Mouse (Mus musculus): ENCODE data around the gene Insl6.

Gene Insl6

DNA sequence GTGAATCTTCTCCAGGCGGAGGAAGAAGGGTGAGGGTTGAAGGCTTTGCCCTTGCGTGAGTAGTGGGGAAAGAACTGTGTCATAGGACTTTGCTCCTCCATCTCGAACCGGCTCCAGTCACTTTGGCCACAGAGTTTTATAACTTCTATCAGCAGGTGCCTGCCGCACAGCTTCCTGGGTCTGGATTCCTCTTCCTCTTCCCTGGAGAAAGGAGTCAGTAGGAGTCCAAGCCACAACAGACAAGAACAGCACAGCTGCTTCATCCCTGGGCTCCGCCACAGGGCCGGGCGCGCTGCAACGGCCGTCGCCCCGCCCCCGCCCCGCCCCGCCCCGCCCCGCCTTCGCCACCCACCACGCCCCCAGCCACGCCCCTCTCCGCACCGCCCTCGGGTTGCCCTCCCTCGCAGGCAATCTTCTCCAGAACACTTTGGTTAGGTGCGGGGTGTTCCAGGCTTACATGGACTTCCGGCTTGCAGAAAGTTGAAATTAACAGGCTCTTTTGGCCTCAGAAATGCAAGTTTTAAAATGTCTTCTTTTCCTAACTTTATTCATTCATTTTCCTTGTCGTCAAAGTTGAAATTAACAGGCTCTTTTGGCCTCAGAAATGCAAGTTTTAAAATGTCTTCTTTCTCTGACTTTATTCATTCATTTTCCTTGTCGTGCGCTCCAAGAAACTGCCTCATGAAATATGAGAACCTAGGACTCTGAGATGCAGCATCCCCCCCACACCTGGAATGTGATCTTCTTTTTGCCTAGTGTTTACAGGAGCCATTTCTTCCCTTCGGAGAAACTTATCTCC is at the start of gene Insl6:
TSS of gene Insl6 (minus strand) at position 304 of the 799 bp plus-strand sequence.
- WGBS: 5% methylated on average over 31 of the region's 31 CpGs

DNA sequence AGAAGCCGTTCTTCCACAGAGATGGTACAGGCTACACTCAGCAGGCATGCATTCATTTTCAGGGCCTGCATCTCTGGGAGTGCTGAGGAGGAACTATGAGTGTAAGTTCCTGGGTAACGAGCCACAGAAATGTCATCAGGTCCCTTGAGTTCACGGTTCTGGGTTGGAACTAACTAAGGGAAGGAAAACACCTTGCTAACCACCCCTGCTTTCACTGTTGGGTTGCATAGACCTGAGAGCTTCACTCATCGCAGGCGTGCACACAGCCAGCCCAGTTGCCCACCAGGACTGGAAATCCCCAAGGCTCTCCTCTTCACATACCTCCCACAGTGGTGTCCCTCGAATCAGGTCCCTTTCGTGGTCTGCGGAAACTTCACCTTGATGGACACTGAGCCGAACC is 49.8 kb upstream of the Insl6 start:
- WGBS: 96% methylated on average over 9 of the region's 9 CpGs

DNA sequence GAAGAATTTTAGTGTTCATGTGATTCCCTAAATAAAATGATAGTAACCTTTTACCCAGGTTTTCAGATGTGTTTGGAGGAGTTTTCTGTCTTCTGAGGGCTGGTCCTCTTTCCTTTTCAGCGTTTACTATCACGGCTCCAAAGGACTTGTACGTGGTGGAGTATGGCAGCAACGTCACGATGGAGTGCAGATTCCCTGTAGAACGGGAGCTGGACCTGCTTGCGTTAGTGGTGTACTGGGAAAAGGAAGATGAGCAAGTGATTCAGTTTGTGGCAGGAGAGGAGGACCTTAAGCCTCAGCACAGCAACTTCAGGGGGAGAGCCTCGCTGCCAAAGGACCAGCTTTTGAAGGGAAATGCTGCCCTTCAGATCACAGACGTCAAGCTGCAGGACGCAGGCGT is 48.3 kb upstream of the Insl6 start:
- 23% methylated on average over 11 of the region's 11 CpGs for WGBS

DNA sequence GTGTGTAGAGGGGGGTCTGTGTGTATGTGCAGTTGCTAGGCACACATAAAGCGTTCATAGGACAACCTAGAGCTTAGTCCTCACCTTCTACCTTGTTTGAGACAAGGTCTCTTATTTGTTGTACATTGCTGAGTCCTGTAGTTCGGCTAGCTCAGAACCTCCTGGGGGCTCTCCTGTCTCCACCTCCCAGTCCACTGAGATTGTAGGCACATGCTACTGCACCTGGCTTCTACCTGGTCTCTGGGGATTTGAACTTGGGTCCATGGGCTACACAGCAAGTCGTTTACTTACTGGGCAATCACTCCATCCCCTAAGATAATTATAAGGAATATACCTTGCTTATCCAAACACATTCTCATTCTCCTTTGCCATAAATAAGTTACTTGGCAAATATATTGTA is 47.5 kb upstream of the Insl6 start:
- 83% methylated on average over 3 of the region's 3 CpGs for WGBS

DNA sequence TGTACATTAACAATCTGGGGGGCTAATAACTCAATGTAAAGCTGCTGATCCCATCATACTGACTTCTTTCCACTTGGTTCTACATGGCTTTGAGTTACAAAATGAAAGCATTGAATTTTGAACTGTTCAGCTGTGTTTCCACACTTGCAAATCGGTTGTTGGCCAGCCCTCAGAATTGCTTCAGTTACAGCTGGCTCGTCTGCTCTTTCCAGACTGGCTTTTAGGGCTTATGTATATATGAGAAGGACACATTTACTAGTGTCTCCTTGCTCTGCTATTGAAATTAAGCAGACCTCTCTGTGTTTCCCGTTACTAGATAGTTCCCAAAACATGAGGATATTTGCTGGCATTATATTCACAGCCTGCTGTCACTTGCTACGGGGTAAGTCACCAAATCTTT is 47.0 kb upstream of the Insl6 start:
- WGBS: 22% methylated on average over 4 of the region's 4 CpGs

DNA sequence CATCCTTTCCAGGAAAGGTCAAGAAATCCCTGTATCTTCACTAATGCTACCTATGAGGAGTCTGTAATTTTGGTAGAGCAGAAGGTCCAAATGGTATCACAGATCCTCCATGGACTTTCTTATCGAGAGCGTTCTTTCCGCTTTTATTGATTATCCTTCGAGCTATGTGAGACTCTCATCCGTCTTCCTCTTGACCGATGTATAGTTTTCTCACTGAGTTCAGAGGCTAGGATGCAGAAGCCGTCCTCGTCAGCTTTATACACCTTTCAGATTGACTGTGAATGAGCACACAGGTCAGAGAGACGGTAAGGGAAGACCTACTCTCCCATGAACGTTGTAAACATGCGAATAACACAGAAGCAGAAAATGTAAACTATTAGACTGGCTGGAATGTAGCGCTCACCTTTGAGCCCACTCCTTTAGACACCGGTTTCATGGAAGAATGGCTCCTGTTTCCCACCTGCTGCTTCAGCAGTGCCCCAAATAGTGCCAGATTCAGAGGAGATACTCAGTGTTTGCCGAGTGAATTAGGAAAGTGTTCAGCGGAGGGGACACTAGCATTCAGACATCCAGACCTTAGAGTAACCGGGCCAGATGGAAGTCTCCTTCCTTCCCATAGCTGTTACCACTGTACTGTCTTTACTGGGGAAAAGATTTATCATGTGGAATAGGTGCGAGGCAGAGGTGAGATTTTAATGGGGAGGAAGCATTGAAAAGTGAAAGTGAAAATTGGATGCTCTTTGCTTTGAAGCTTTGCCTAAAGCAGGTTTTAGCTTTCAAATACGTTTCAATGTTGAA is 46.3 kb upstream of the Insl6 start:
- WGBS: 76% methylated on average over 18 of the region's 18 CpGs

DNA sequence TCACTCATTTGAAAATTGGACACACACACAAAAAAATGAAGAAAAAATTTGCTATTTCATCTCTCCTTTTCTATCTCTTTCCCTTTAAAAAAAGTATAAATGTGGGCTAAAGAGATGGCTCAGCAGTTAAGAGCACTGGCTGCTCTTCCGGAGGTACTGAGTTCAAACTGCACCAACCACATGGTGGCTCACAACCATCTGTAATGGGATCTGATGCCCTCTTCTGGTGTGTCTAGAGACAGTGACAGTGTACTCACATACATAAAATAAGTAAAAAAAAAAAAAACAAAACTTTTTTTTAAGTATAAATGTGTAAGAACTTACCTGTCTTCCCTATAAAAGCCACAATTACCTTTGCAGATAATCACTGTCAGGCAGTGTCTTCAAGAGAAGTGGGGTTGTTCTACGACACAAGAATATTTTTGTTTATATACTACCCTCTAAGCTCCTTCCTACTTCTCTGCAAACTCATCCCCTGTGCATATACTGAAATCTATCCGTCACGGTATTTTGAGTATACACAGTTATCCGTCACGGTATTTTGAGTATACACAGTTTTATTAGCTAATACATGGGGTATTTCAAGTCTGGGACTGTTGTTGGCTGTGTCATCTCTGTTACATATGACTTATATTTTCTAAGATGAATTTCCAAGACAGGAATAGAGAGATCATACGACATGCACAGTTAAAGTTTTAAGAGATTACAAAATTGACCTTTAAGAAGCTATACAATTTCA is 45.6 kb upstream of the Insl6 start:
- WGBS: 94% methylated on average over 7 of the region's 7 CpGs

DNA sequence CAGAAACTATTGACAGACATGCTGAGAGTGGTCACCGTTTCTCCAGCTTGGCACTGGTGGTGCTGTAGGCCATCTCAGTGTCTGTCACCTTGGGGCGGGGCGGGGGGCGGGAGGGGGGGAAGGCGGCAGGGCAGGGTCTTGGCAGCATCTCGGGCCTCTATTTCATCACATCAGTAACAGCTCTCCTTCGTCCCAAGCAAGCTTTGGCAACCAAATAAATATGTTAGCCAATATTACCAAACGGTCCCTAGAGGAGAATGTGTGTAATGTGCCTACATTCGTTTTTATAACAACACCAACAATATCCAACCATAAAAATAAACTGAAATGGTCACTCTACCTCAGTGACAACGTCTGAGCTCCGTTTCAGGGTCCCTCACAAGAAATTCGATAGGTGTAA is 45.0 kb upstream of the Insl6 start:
- WGBS: 79% methylated on average over 12 of the region's 12 CpGs

DNA sequence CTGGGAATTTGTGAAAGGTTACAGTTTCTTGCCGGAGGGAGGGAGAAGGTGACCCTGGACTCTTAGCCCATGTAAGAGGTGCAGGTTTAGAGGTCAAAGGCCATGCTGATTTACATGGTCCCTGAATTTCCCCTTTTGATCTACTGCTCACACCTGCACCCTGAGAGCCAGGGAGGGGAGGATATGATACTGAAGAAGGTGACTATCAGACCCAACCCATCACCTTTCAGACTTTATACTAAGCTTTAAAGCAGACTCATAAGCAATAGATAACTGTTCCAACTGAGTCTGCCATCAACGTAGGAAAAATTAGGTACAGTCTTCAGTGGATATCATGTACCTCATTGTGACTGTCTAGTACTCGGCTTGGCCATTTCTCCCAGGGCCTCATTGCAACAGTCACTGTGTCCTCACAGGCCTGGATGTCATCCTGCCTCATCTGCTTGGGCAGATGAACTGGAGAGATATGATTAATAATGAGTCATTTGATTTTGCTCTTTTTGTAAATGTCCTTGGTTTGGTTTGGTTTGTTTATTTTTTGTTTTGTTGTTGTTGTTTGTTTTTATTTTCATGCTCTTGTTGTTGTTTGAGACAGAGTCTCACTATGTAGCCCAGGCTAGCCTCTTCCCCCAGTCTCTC is 43.6 kb upstream of the Insl6 start:
- 93% methylated on average over 3 of the region's 3 CpGs for WGBS

DNA sequence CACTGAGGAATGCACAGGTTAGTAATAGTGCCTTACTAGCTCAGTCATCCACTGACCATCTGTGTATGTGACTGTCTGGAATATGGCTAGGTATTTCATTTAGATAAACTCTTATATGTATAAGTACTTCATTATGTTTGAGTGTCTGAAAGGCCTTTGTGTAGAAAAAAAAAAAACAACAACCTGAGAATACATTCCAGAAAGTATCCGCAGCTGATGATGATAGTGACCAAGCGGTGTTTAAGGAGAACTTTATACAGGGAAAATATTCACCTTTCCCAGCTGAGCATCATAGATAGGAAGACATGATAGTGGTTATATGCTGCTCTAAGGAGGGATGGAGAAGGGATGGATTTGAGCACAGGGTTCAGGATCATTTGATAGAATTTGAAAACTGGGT is 42.9 kb upstream of the Insl6 start:
- WGBS: 91% methylated on average over 2 of the region's 2 CpGs

DNA sequence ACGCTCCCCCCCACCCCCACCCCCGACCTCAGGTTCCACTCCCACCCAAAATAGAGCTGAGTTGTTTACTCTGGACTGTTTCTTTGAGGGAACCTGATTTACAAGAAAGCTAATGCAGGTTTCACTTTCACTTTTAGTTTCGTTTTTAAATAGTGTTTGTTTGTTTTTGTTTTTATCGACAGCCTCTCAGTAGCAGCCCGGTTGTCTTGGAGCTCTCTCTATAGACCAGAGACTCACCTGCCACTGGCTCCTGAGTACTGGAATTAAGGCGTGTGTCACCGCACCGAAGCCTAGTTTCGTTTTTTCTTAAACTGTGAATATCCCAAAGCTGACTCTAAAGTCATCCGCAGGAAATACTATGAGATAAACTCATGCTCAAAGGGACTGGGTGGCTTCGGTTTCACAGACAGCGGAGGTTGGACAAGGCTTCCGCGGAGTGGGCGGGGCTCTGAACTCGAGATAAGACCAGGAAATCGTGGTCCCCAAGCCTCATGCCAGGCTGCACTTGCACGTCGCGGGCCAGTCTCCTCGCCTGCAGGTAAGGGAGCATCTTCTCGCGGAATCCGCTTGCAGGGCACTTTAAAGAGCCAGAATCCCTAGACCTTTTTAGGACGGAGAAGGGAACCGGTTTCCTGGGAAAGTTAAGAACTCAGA is 41.9 kb upstream of the Insl6 start, which contains the start of the genes Plgrkt and Cd274:
TSS of gene Plgrkt (minus strand) at position 422 of the 654 bp plus-strand sequence.
TSS of gene Cd274 (plus strand) at position 487 of the 654 bp plus-strand sequence.
- under 1% methylated on average over 26 of the region's 26 CpGs for WGBS

DNA sequence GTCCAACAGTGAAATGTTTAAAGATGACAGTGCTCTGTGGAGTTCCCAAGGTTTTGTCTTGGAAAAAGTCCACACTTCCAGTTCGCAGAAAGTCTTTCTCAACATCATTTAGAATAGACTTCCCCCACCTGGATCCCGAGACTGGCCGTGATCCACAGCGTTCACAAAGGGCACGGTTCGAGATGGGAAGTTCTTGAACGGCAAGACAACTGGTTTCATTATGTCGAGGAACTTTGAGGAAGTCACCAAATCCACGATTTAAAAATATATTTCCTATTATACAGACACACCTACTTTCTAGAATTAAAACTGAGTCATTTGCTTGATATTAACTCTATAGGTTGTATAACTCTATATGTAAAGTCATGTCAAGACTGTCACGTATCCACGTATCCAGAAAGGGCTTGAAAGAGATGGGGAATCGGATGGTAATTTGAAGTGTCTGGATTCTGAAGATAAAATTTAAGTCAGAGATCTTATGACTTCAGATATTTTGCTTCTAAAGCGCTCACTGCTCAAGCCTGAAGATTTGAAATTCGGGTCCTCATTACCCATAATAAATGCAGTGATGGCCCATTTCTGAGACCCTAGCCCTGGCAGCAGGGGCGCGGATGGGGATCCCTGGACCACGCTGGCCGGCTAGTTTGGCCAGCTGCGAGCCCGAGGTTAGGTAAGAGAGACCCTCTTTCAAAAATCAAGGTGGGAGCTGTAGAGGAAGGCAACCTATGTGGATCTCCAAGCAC is 41.2 kb upstream of the Insl6 start:
- WGBS: 56% methylated on average over 20 of the region's 20 CpGs

DNA sequence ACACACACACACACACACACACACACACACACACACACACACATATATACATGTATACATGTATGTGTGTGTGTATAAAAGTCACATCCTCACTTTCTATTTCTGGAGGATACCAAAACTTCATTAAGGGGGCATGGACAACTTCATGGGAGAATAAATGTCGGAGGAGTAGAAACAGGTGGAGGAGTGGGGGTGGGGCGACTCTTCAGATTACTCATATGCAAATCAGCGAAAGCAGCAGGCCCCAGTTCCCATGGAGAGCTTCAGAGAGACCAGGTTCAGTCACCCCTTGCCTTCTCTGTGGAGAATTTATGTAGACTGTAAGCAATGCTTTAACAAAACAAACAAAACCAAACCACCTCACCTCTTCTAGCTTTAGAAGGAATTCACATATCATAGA is 39.9 kb upstream of the Insl6 start:
- WGBS: 39% methylated on average over 3 of the region's 3 CpGs

DNA sequence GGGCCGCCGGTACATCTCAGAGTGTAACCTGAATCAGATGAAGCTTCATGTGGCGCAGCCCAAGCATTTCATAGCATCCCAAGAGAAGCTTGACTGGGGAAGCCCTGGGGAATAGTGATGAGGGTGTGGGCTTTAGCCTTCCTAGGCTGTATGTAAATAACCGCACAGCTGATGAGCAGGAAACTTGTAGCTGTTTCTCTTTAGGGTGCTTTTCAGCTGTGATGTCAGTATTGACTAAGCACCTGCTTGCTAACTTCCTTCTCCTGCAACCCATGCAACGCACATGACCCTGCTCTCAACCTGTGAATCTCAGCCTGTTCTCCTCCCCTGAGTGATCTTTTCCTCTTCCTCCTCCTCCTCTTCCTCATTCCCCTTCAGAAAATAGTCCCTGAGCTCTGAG is 38.9 kb upstream of the Insl6 start:
- WGBS: 90% methylated on average over 5 of the region's 5 CpGs

DNA sequence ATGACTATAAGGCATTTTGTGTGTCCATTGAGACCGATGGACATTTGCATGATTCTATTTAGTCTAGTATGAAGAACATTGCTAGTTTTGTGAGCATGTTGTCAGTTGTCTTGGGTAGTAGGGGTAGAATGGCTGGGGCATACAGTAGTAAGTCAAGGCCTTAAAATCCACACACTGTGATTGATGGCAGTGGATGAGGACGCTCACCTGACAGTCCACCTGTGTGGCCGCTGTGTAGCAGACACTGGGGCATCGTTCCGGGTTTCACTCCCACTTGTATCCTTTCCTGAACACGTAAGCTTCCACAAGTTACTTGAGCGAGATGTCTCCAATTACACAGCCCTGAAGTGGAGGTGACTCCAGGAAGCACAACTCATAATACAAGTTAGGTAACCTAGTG is 38.4 kb upstream of the Insl6 start:
- WGBS: 94% methylated on average over 7 of the region's 7 CpGs

DNA sequence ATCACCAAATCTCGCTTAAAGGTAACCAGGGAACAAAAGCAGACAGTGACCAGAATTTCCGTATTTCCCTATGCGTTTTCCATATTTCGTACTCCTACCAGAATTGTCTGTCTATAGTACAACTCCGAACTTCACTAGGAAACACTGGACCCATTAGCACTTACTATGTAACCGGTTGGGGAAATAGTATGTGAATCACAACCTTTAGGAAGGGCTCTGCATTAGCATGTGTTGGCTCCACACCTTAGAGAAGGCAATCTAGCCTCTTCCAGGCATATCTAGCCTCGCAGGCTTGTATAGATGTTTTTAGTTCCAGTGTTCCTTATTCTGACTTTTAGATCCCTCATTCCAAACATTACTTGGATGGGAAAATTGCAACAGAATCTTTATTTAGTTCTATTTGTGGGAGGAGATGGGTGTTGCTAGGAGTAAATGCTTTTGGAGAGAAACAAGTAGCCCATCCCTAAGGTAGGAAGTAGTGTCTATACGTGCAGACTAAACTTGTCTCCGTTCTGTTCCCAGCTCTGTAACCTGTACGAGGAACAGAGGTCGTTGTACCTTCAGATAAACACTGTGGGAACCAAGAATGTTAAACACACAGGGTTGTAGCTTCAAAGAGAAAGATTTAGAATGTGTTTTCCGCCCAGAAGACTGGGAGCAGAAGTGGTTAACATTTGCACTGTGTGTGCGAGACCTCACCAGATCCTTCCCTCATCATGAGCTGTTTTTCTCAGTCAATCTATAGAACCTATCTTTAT is 37.2 kb upstream of the Insl6 start:
- WGBS: 38% methylated on average over 13 of the region's 13 CpGs

DNA sequence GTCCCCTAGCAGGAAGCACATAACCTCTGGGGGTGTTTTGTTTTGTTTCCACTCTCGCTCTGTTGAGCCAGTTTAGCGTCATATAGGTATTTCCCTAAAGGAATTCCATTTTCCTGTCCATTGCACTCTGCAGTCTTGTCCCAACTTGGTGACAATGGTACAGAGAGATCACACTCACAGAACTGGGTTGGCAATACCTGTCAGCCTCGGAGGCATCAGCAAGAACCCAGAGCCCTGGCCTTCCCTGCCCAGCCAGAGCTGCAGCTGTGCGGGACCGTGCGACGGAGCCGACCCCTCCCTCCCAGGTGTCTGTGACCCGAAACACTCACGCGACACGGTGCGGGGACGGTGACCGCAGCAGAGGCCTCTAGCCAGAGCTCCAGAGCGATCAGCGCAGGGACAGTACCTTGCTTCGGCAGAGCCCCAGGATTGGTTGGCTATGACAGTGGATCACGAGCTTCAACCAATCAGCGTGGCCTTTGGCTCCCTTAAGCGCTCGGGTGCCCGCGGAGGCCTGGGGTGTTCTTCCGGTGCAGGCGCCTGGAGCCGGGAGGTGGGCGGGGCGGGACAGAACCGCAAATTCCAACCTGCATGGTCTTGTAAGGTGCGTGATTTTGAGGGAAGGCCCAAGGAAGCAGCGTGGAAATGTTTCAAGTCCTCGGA is 36.4 kb upstream of the Insl6 start:
- under 1% methylated on average over 33 of the region's 33 CpGs for WGBS

DNA sequence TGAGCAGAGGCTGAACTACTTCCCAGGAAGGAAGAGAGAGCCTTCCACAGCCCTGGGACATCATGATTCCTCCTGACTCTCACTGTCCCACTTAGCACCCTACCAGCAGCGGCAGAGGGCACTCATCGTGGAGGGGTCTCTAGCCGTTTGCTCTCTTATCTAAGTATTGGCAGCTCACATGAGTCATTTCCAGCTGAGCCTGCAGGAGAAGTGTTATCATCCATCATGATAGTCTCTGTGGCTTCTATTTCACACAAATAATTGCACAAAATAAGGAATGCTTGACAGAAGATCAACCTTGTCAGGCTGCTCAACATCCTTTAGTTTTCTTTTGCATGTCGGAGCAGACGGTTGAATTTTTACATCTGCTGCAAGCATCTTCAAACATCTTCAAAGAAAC is 35.1 kb upstream of the Insl6 start:
- 93% methylated on average over 5 of the region's 5 CpGs for whole genome bisulfite sequencing

DNA sequence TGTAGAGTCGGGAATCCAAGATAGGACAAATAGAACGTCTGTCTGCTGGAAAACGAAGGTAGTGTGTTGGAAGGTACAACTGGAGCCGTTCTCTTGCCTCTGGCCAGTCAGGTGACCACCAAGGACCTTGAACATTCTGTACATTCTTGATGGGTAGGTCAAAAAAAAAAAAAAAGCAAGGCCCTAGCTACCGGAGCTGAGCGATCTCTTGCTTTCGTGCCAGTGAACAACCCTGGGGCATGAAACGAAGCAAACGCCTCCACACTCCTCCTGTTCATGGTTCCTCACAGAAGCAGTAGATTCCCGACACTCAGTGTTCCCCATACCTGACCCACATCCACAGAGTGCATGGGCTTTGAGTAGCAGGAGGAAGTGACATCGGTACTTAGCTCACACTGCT is 31.1 kb upstream of the Insl6 start:
- WGBS: 77% methylated on average over 11 of the region's 11 CpGs
